9 mouse cellular contexts compared by ENCODE assay signal in genomic region chr11:120630881-120631725, GRCm38 (mm10). TPM values are rescaled to one million over a fixed set of nuclear protein-coding genes. Genes with fewer than 3 reads are reported as not detected.
DNase-seq lines count a peak whose midpoint lies in the region; ATAC-seq lines count a peak whose summit lies in the region.
"Had no signal": no experiment of that assay in that cellular context is flagged by ENCODE, and none has a peak within 500 bp of the region (broad histone marks: within the 10 kb centered on the region; RNA-seq: fewer than 3 reads in every experiment).

No protein-coding gene starts in this region.

- no peaks in the 10 kb centered on the region for H3K9me3 ChIP-seq in heart, embryonic 15.5 days (replicated peaks)
- H3K9me3 ChIP-seq in liver, embryonic 15.5 days (replicated peaks): no peaks in the 10 kb centered on the region

- H3K27me3 ChIP-seq in heart, embryonic 15.5 days: no peaks in the 10 kb centered on the region
- no peaks in the 10 kb centered on the region for H3K27me3 ChIP-seq in liver, embryonic 15.5 days

- intact Hi-C loops in heart, postnatal 36 days (cut with DNase I): no loop called here
- intact Hi-C loops in left cerebral cortex, postnatal 25 days (cut with DNase I): no loop called here

- peak overlapping the region; percentile 95 for H3K4me3 ChIP-seq in heart, embryonic 15.5 days
- H3K4me3 ChIP-seq in brown adipose tissue, adult 24 weeks (ENCODE audit: insufficient read depth, low read depth, low read length): no peak overlapping the region
- peak overlapping the region; percentile 87 for H3K4me3 ChIP-seq in liver, embryonic 15.5 days (replicated peaks)

- H3K9ac ChIP-seq in heart, embryonic 15.5 days: peak overlapping the region; percentile 94; the same call in 1 of the 2 replicates
- H3K9ac ChIP-seq in liver, embryonic 15.5 days: peak overlapping the region; percentile 98

- WGBS in heart, embryonic 15.5 days: 36% methylated on average over 7 of the region's 7 CpGs
- 12% methylated on average over 7 of the region's 7 CpGs for WGBS in liver, embryonic 15.5 days (ENCODE audit: insufficient replicate concordance)

- H3K4me1 ChIP-seq in heart, embryonic 15.5 days (replicated peaks): peaks cover 44% of the 10 kb centered on the region
- peaks cover 31% of the 10 kb centered on the region for H3K4me1 ChIP-seq in brown adipose tissue, adult 24 weeks (ENCODE audit: control insufficient read depth, insufficient read depth, insufficient read length, low read length)
- H3K4me1 ChIP-seq in liver, embryonic 15.5 days (replicated peaks): peaks cover 78% of the 10 kb centered on the region

- H3K4me2 ChIP-seq in heart, embryonic 15.5 days: peak overlapping the region; percentile 94
- H3K4me2 ChIP-seq in liver, embryonic 15.5 days: peak overlapping the region; percentile 94

- peak overlapping the region; percentile 58 for H3K27ac ChIP-seq in heart, embryonic 15.5 days
- H3K27ac ChIP-seq in brown adipose tissue, adult 24 weeks (replicated peaks; ENCODE audit: low read depth, low read length): peak overlapping the region; percentile 10; the same call in 1 of the 2 replicates
- H3K27ac ChIP-seq in liver, embryonic 15.5 days (replicated peaks): peak overlapping the region; percentile 99

- no peak for DNase-seq in heart, postnatal 36 days
- DNase-seq in adrenal gland, postnatal 10 days: no peak
- no peak for DNase-seq in right cerebral cortex, postnatal 36 days (ENCODE audit: low spot score in 2 of 2)
- no peak for DNase-seq in left cerebral cortex, postnatal 25 days (ENCODE audit: low spot score in 2 of 2)

- H3K36me3 ChIP-seq in heart, embryonic 15.5 days: peaks cover 15% of the 10 kb centered on the region
- H3K36me3 ChIP-seq in liver, embryonic 15.5 days (replicated peaks): peaks cover 24% of the 10 kb centered on the region

- no peak for ATAC-seq in heart, embryonic 15.5 days (replicated peaks; ENCODE audit: insufficient number of reproducible peaks, insufficient read depth, low FRiP score, low read depth)
- peak; percentile 52 for ATAC-seq in inflammation-experienced regulatory T-cells, adult 6 months
- no peak for ATAC-seq in liver, embryonic 15.5 days (ENCODE audit: insufficient read depth)

RNA-seq across cellular contexts. Expression of gene Mafg, which starts 2.3 kb away (rescaled TPM):
- polyA plus RNA-seq in heart, embryonic 15.5 days (2015; fragmentation: Nextera tagmentation; extraction: Ambion mirVana): 17.8 and 21.2 TPM in 2 replicates
- total RNA-seq in heart, postnatal 36 days (2021): 10 to 100 TPM; 39.3 to 43.8 TPM
- 10.4 and 13.3 TPM in 2 replicates for polyA plus RNA-seq in brown adipose tissue, adult 24 weeks (2012; ENCODE audit: insufficient read depth, insufficient read length, missing spikeins)
- 10 to 100 TPM; 15.3 to 15.8 (median 15.5) TPM for polyA plus RNA-seq in inflammation-experienced regulatory T-cells, adult 6 months (2017; shearing (Covaris generic))
- polyA plus RNA-seq in liver, embryonic 15.5 days (2015; fragmentation: Nextera tagmentation; extraction: Ambion mirVana): 37.6 and 42.3 TPM in 2 replicates
- 10 to 100 TPM; 41.1 to 46.5 TPM for total RNA-seq in adrenal gland, postnatal 10 days (2021)
- total RNA-seq in left cerebral cortex, postnatal 25 days (2021): 10 to 100 TPM; 91.5 to 98.4 TPM

RNA-seq across cellular contexts. Expression of gene Sirt7, which starts 6.1 kb away (rescaled TPM):
- 17.6 and 25.1 TPM in 2 replicates for polyA plus RNA-seq in heart, embryonic 15.5 days (2015; fragmentation: Nextera tagmentation; extraction: Ambion mirVana)
- 10 to 100 TPM; 10.0 to 10.1 TPM for total RNA-seq in heart, postnatal 36 days (2021)
- 5.8 and 10.5 TPM in 2 replicates for polyA plus RNA-seq in brown adipose tissue, adult 24 weeks (2012; ENCODE audit: insufficient read depth, insufficient read length, missing spikeins)
- polyA plus RNA-seq in inflammation-experienced regulatory T-cells, adult 6 months (2017; shearing (Covaris generic)): 10 to 100 TPM; 55.1 to 61.4 (median 60.4) TPM
- polyA plus RNA-seq in liver, embryonic 15.5 days (2015; fragmentation: Nextera tagmentation; extraction: Ambion mirVana): 32.3 and 36.9 TPM in 2 replicates
- 10 to 100 TPM; 33.2 to 40.3 TPM for total RNA-seq in adrenal gland, postnatal 10 days (2021)
- total RNA-seq in left cerebral cortex, postnatal 25 days (2021): 10 to 100 TPM; 37.8 TPM

RNA-seq across cellular contexts. Expression of gene Pycr1, which starts 12.5 kb away (rescaled TPM):
- polyA plus RNA-seq in heart, embryonic 15.5 days (2015; fragmentation: Nextera tagmentation; extraction: Ambion mirVana): 17.1 and 23.5 TPM in 2 replicates
- 1 to 10 TPM; 1.2 to 1.3 TPM for total RNA-seq in heart, postnatal 36 days (2021)
- 1.0 and 1.3 TPM in 2 replicates for polyA plus RNA-seq in brown adipose tissue, adult 24 weeks (2012; ENCODE audit: insufficient read depth, insufficient read length, missing spikeins)
- polyA plus RNA-seq in inflammation-experienced regulatory T-cells, adult 6 months (2017; shearing (Covaris generic)): 1 to 10 TPM in 1 of 3 experiments, under 1 TPM in 1, not detected in 1; 0.86 to 1.7 TPM
- polyA plus RNA-seq in liver, embryonic 15.5 days (2015; fragmentation: Nextera tagmentation; extraction: Ambion mirVana): 5.1 and 5.7 TPM in 2 replicates
- 1 to 10 TPM; 5.1 to 5.2 TPM for total RNA-seq in adrenal gland, postnatal 10 days (2021)
- total RNA-seq in left cerebral cortex, postnatal 25 days (2021): 1 to 10 TPM; 1.4 to 2.1 TPM
- total RNA-seq: neutrophil, adult 5-6 weeks had no signal

RNA-seq across cellular contexts. Expression of gene Pcyt2, which starts 13.4 kb away (rescaled TPM):
- polyA plus RNA-seq in heart, embryonic 15.5 days (2015; fragmentation: Nextera tagmentation; extraction: Ambion mirVana): 80.3 and 111 TPM in 2 replicates
- total RNA-seq in heart, postnatal 36 days (2021): 10 to 100 TPM; 48.2 to 54.6 TPM
- 104 and 131 TPM in 2 replicates for polyA plus RNA-seq in brown adipose tissue, adult 24 weeks (2012; ENCODE audit: insufficient read depth, insufficient read length, missing spikeins)
- polyA plus RNA-seq in inflammation-experienced regulatory T-cells, adult 6 months (2017; shearing (Covaris generic)): 100 to 1,000 TPM in 2 of 3 experiments, 10 to 100 TPM in 1; 66.1 to 124 (median 113) TPM
- 138 and 165 TPM in 2 replicates for polyA plus RNA-seq in liver, embryonic 15.5 days (2015; fragmentation: Nextera tagmentation; extraction: Ambion mirVana)
- 100 to 1,000 TPM; 144 to 150 TPM for total RNA-seq in adrenal gland, postnatal 10 days (2021)
- 100 to 1,000 TPM; 120 to 141 TPM for total RNA-seq in left cerebral cortex, postnatal 25 days (2021)

RNA-seq across cellular contexts. Expression of gene Myadml2, which starts 16.9 kb away (rescaled TPM):
- polyA plus RNA-seq in heart, embryonic 15.5 days (2015; fragmentation: Nextera tagmentation; extraction: Ambion mirVana): 13.2 and 15.4 TPM in 2 replicates
- total RNA-seq in heart, postnatal 36 days (2021): 10 to 100 TPM; 76.1 to 78.1 TPM
- polyA plus RNA-seq in brown adipose tissue, adult 24 weeks (2012; ENCODE audit: insufficient read depth, insufficient read length, missing spikeins): 2.7 and 3.8 TPM in 2 replicates
- polyA plus RNA-seq in inflammation-experienced regulatory T-cells, adult 6 months (2017; shearing (Covaris generic)): not detected
- 0.29 and 1.0 TPM in 2 replicates for polyA plus RNA-seq in liver, embryonic 15.5 days (2015; fragmentation: Nextera tagmentation; extraction: Ambion mirVana)
- 1 to 10 TPM; 3.2 to 7.6 TPM for total RNA-seq in adrenal gland, postnatal 10 days (2021)
- total RNA-seq in left cerebral cortex, postnatal 25 days (2021): 1 to 10 TPM; 7.4 to 8.6 TPM
- total RNA-seq: neutrophil, adult 5-6 weeks had no signal

Comparison
In these comparisons a context has a peak if more than half of its experiments do, and no peak if none do; other contexts are left out.
1. H3K27ac ChIP-seq: peak in every context shown above with its lines; median percentile 99 in liver, embryonic 15.5 days; 58 in heart, embryonic 15.5 days; 10 in brown adipose tissue, adult 24 weeks.